Mouse (Mus musculus): Measurements from ENCODE around the gene Gm20388. TPM values are rescaled to one million over a fixed set of nuclear protein-coding genes. Genes with fewer than 3 reads are reported as not detected.
A peak's percentile ranks its signal among the peaks of the same experiment; 100 is the strongest.

Gene Gm20388
- total and polyA plus RNA-seq, 2 experiments from 2014 or later: 51.3 TPM; not detected in 1

GRCm38 (mm10) chr8:121078721-121079120, 1168.1 kb downstream of the Gm20388 start:
- no peak for ATAC-seq
- no peaks in the 10 kb centered on the region for H3K36me3 ChIP-seq (ENCODE audit: insufficient read depth)
- H3K4me1 ChIP-seq (ENCODE audit: insufficient read depth): no peaks in the 10 kb centered on the region
- no peak overlapping the region for H3K27ac ChIP-seq (ENCODE audit: low read depth, low read length)
- no peak overlapping the region for H3K4me3 ChIP-seq (ENCODE audit: low read depth, low read length)
- WGBS: 4% methylated on average over 14 of the region's 14 CpGs
- no peak overlapping the region for H3K9ac ChIP-seq
- no peak for TF ChIP-seq CTCF (IDR thresholded peaks at IDR 0.05; ENCODE audit: low read depth)
- H3K4me2 ChIP-seq (ENCODE audit: low read depth): no peak overlapping the region
- H3K27me3 ChIP-seq (ENCODE audit: insufficient read depth, low read length): peaks cover 91% of the 10 kb centered on the region
- no peaks in the 10 kb centered on the region; the same call in 1 of the 2 replicates for H3K9me3 ChIP-seq (ENCODE audit: low read length)
- DNase-seq: no peak

GRCm38 (mm10) chr8:121079201-121079600, 1168.6 kb downstream of the Gm20388 start:
- Histone ChIP-seq H3K4me3 (ENCODE audit: low read depth, low read length) (no peak overlapping the region), H3K9ac (no peak overlapping the region), H3K4me1 (ENCODE audit: insufficient read depth) (no peaks in the 10 kb centered on the region), H3K27me3 (ENCODE audit: insufficient read depth, low read length) (peaks cover 92% of the 10 kb centered on the region), H3K9me3 (ENCODE audit: low read length) (no peaks in the 10 kb centered on the region; the same call in 1 of the 2 replicates), H3K36me3 (ENCODE audit: insufficient read depth) (no peaks in the 10 kb centered on the region), H3K27ac (ENCODE audit: low read depth, low read length) (no peak overlapping the region), H3K4me2 (ENCODE audit: low read depth) (no peak overlapping the region)
- no peak for DNase-seq
- 4% methylated on average over 7 of the region's 7 CpGs for WGBS
- no peak for ATAC-seq
- TF ChIP-seq CTCF (IDR thresholded peaks at IDR 0.05; ENCODE audit: low read depth): no peak

- ATAC-seq (no peak), DNase-seq (no peak)
- Histone ChIP-seq H3K27ac (ENCODE audit: low read depth, low read length) (no peak overlapping the region), H3K27me3 (ENCODE audit: insufficient read depth, low read length) (peaks cover 88% of the 10 kb centered on the region), H3K4me1 (ENCODE audit: insufficient read depth) (no peaks in the 10 kb centered on the region), H3K4me2 (ENCODE audit: low read depth) (no peak overlapping the region), H3K9ac (no peak overlapping the region), H3K36me3 (ENCODE audit: insufficient read depth) (no peaks in the 10 kb centered on the region), H3K4me3 (ENCODE audit: low read depth, low read length) (no peak overlapping the region), H3K9me3 (ENCODE audit: low read length) (no peaks in the 10 kb centered on the region; the same call in 1 of the 2 replicates)
- 4% methylated on average over 12 of the region's 12 CpGs for WGBS
- TF ChIP-seq CTCF (IDR thresholded peaks at IDR 0.05; ENCODE audit: low read depth): no peak
These were observed 1169.3 kb downstream of the Gm20388 start for GRCm38 (mm10) chr8:121079944-121080343.

- H3K36me3 ChIP-seq (ENCODE audit: insufficient read depth): no peaks in the 10 kb centered on the region
- H3K4me1 ChIP-seq (ENCODE audit: insufficient read depth): no peaks in the 10 kb centered on the region
- ATAC-seq (no peak), DNase-seq (no peak)
- no peak overlapping the region for H3K27ac ChIP-seq (ENCODE audit: low read depth, low read length)
- no peak for TF ChIP-seq CTCF (IDR thresholded peaks at IDR 0.05; ENCODE audit: low read depth)
- 5% methylated on average over 49 of the region's 49 CpGs for WGBS
- no peak overlapping the region for H3K9ac ChIP-seq
- no peak overlapping the region for H3K4me2 ChIP-seq (ENCODE audit: low read depth)
- no peak overlapping the region for H3K4me3 ChIP-seq (ENCODE audit: low read depth, low read length)
- peaks cover 89% of the 10 kb centered on the region for H3K27me3 ChIP-seq (ENCODE audit: insufficient read depth, low read length)
- no peaks in the 10 kb centered on the region; the same call in 1 of the 2 replicates for H3K9me3 ChIP-seq (ENCODE audit: low read length)
These were observed 1169.9 kb downstream of the Gm20388 start for GRCm38 (mm10) chr8:121080361-121081090.

GRCm38 (mm10) chr8:121081398-121081797, 1170.8 kb downstream of the Gm20388 start:
- TF ChIP-seq CTCF (IDR thresholded peaks at IDR 0.05; ENCODE audit: low read depth): no peak
- H3K4me1 ChIP-seq (ENCODE audit: insufficient read depth): no peaks in the 10 kb centered on the region
- H3K27ac ChIP-seq (ENCODE audit: low read depth, low read length): no peak overlapping the region
- no peak for ATAC-seq
- H3K36me3 ChIP-seq (ENCODE audit: insufficient read depth): no peaks in the 10 kb centered on the region
- H3K9ac ChIP-seq: no peak overlapping the region
- WGBS: under 1% methylated on average over 7 of the region's 7 CpGs
- no peak overlapping the region for H3K4me3 ChIP-seq (ENCODE audit: low read depth, low read length)
- H3K27me3 ChIP-seq (ENCODE audit: insufficient read depth, low read length): peaks cover 89% of the 10 kb centered on the region
- no peak overlapping the region for H3K4me2 ChIP-seq (ENCODE audit: low read depth)
- no peaks in the 10 kb centered on the region; the same call in 1 of the 2 replicates for H3K9me3 ChIP-seq (ENCODE audit: low read length)
- no peak for DNase-seq

GRCm38 (mm10) chr8:121082218-121083092, 1171.8 kb downstream of the Gm20388 start:
- Histone ChIP-seq H3K4me2 (ENCODE audit: low read depth) (peak overlapping the region; percentile 67), H3K27me3 (ENCODE audit: insufficient read depth, low read length) (peaks cover 89% of the 10 kb centered on the region), H3K4me1 (ENCODE audit: insufficient read depth) (no peaks in the 10 kb centered on the region), H3K36me3 (ENCODE audit: insufficient read depth) (no peaks in the 10 kb centered on the region), H3K9me3 (ENCODE audit: low read length) (no peaks in the 10 kb centered on the region), H3K9ac (no peak overlapping the region), H3K4me3 (ENCODE audit: low read depth, low read length) (peak overlapping the region; percentile 36; the same call in 1 of the 2 replicates), H3K27ac (ENCODE audit: low read depth, low read length) (no peak overlapping the region)
- under 1% methylated on average over 57 of the region's 57 CpGs for WGBS
- no peak for ATAC-seq
- TF ChIP-seq CTCF (IDR thresholded peaks at IDR 0.05; ENCODE audit: low read depth): no peak
- no peak for DNase-seq

All from forebrain, postnatal 0 days (tissue).